Mouse (Mus musculus) stomach, embryonic 14.5 days (tissue): ENCODE results near the gene Ryr3. TPM values are rescaled to one million over a fixed set of nuclear protein-coding genes. Genes with fewer than 3 reads are reported as not detected.
A peak's percentile ranks its signal among the peaks of the same experiment; 100 is the strongest.

Experiments
- ATAC-seq: fragments of 200-750 bp; cut with Nextera tagmentation; 2 replicates; pipeline ENCODE4 v1.8.0; 2017; ENCODE audit warnings: low read depth, moderate TSS enrichment; ENCODE audit not compliant: insufficient number of reproducible peaks, insufficient read depth, low FRiP score
- H3K27ac ChIP-seq: fragments of 300-500 bp; sonication (generic); 2 replicates; pipeline ENCODE4 v1.5.1; 2014; ENCODE audit warnings: mild to moderate bottlenecking, low read length, moderate library complexity, mixed read lengths
- H3K27me3 ChIP-seq: fragments of 300-500 bp; sonication (generic); 2 replicates; pipeline ENCODE4 v1.6.1; 2014; ENCODE audit warnings: low read length, control low read depth, mixed read lengths; ENCODE audit not compliant: control insufficient read depth, insufficient read depth
- H3K36me3 ChIP-seq: fragments of 300-500 bp; sonication (generic); 2 replicates; pipeline ENCODE4 v1.6.1; 2014; ENCODE audit warnings: mild to moderate bottlenecking, control low read depth, low read length, moderate library complexity, mixed read lengths; ENCODE audit not compliant: control insufficient read depth, insufficient read depth
- H3K4me1 ChIP-seq: fragments of 300-500 bp; sonication (generic); 2 replicates; pipeline ENCODE4 v1.6.1; 2014; ENCODE audit warnings: low read length, control low read depth, mixed read lengths; ENCODE audit not compliant: control insufficient read depth, insufficient read depth
- H3K4me2 ChIP-seq: fragments of 300-500 bp; sonication (generic); replicated peaks from 2 replicates; pipeline ENCODE4 v1.6.1; 2014; ENCODE audit warnings: low read depth, low read length, control low read depth
- H3K4me3 ChIP-seq: fragments of 300-500 bp; sonication (generic); 2 replicates; pipeline ENCODE4 v1.5.1; 2014; ENCODE audit warnings: low read depth, low read length, control low read depth
- H3K9ac ChIP-seq: fragments of 300-500 bp; sonication (generic); replicated peaks from 2 replicates; pipeline ENCODE4 v1.6.1; 2014; ENCODE audit warnings: low read depth, mild to moderate bottlenecking, control low read depth, low read length, moderate library complexity, mixed read lengths
- H3K9me3 ChIP-seq: fragments of 300-500 bp; sonication (generic); 2 replicates; pipeline ENCODE4 v1.6.1; 2016; ENCODE audit warnings: low read depth, low read length, control low read depth; ENCODE audit not compliant: control insufficient read depth
- WGBS: fragments of 180-500 bp; shearing (Covaris S2); extraction: QIAGEN DNeasy Blood & Tissue Kit; methylation state at CpG from one replicate; pipeline ENCODE4 v1.1.7; 2014; 5-methylcytosine and 5-hydroxymethylcytosine counted together
- polyA plus RNA-seq: library from polyadenylated mRNA; unstranded; fragments of >200 nt; fragmentation: Nextera tagmentation; extraction: Ambion mirVana; gene quantifications from 2 replicates; pipeline ENCODE4 v1.2.1, GENCODE M21; 2014

The Ryr3 gene
- polyA plus RNA-seq, 1 experiment from 2014 or later: 10.8 TPM

- Histone ChIP-seq H3K9ac (no peak overlapping the region), H3K9me3 (no peaks in the 10 kb centered on the region), H3K4me1 (no peaks in the 10 kb centered on the region), H3K27me3 (no peaks in the 10 kb centered on the region), H3K4me3 (no peak overlapping the region), H3K36me3 (no peaks in the 10 kb centered on the region), H3K27ac (no peak overlapping the region), H3K4me2 (no peak overlapping the region)
- 0 out of 2 replicates have a peak, but pooled peaks have one; percentile 58 for ATAC-seq
- 75% methylated on average over 3 of the region's 3 CpGs for WGBS
Measured at GRCm38 (mm10) chr2:112625156-112625555, 591.7 kb downstream of the Ryr3 start.

- Histone ChIP-seq H3K4me2 (no peak overlapping the region), H3K4me3 (no peak overlapping the region), H3K36me3 (no peaks in the 10 kb centered on the region), H3K27me3 (no peaks in the 10 kb centered on the region), H3K9me3 (no peaks in the 10 kb centered on the region), H3K9ac (no peak overlapping the region), H3K27ac (no peak overlapping the region), H3K4me1 (no peaks in the 10 kb centered on the region)
- 29% methylated on average over 3 of the region's 3 CpGs for WGBS
- ATAC-seq: no peak; the same call in 1 of the 2 replicates
Measured at GRCm38 (mm10) chr2:112617206-112617605, 599.7 kb downstream of the Ryr3 start.

GRCm38 (mm10) chr2:112614375-112614774 is 602.5 kb downstream of the Ryr3 start:
- 82% methylated on average over 7 of the region's 7 CpGs for WGBS
- no peak for ATAC-seq
- H3K27ac ChIP-seq: no peak overlapping the region
- no peaks in the 10 kb centered on the region for H3K4me1 ChIP-seq
- no peaks in the 10 kb centered on the region for H3K36me3 ChIP-seq
- no peak overlapping the region for H3K4me2 ChIP-seq
- H3K9me3 ChIP-seq: no peaks in the 10 kb centered on the region
- H3K9ac ChIP-seq: no peak overlapping the region
- H3K27me3 ChIP-seq: no peaks in the 10 kb centered on the region
- no peak overlapping the region for H3K4me3 ChIP-seq

- H3K4me3 ChIP-seq: no peak overlapping the region
- H3K36me3 ChIP-seq: no peaks in the 10 kb centered on the region
- no peak overlapping the region for H3K27ac ChIP-seq
- no peak overlapping the region for H3K9ac ChIP-seq
- no peaks in the 10 kb centered on the region for H3K4me1 ChIP-seq
- ATAC-seq: no peak
- H3K4me2 ChIP-seq: no peak overlapping the region
- no peaks in the 10 kb centered on the region for H3K9me3 ChIP-seq
- 76% methylated on average over 3 of the region's 3 CpGs for WGBS
- H3K27me3 ChIP-seq: no peaks in the 10 kb centered on the region
Measured at GRCm38 (mm10) chr2:112612628-112613027, 604.3 kb downstream of the Ryr3 start.

- Histone ChIP-seq H3K4me3 (no peak overlapping the region), H3K9me3 (no peaks in the 10 kb centered on the region), H3K27me3 (no peaks in the 10 kb centered on the region), H3K4me1 (no peaks in the 10 kb centered on the region), H3K9ac (no peak overlapping the region), H3K36me3 (no peaks in the 10 kb centered on the region), H3K27ac (no peak overlapping the region), H3K4me2 (no peak overlapping the region)
- ATAC-seq: no peak
- WGBS: 81% methylated on average over 3 of the region's 3 CpGs
Measured at GRCm38 (mm10) chr2:112606536-112606935, 610.4 kb downstream of the Ryr3 start.

GRCm38 (mm10) chr2:112602487-112602886 is 614.4 kb downstream of the Ryr3 start:
- H3K9me3 ChIP-seq: no peaks in the 10 kb centered on the region
- H3K4me3 ChIP-seq: no peak overlapping the region
- no peaks in the 10 kb centered on the region for H3K4me1 ChIP-seq
- H3K36me3 ChIP-seq: no peaks in the 10 kb centered on the region
- H3K27me3 ChIP-seq: no peaks in the 10 kb centered on the region
- WGBS: 68% methylated on average over 8 of the region's 8 CpGs
- no peak for ATAC-seq
- no peak overlapping the region for H3K4me2 ChIP-seq
- H3K9ac ChIP-seq: no peak overlapping the region
- H3K27ac ChIP-seq: no peak overlapping the region

- Histone ChIP-seq H3K27ac (no peak overlapping the region), H3K9ac (no peak overlapping the region), H3K4me1 (no peaks in the 10 kb centered on the region), H3K9me3 (no peaks in the 10 kb centered on the region), H3K27me3 (no peaks in the 10 kb centered on the region), H3K4me2 (no peak overlapping the region), H3K4me3 (no peak overlapping the region), H3K36me3 (no peaks in the 10 kb centered on the region)
- no peak for ATAC-seq
- WGBS: 65% methylated on average over 10 of the region's 10 CpGs
Measured at GRCm38 (mm10) chr2:112600222-112600621, 616.7 kb downstream of the Ryr3 start.

GRCm38 (mm10) chr2:112597064-112597463 is 619.8 kb downstream of the Ryr3 start:
- Histone ChIP-seq H3K27me3 (no peaks in the 10 kb centered on the region), H3K4me1 (no peaks in the 10 kb centered on the region), H3K9me3 (no peaks in the 10 kb centered on the region), H3K36me3 (no peaks in the 10 kb centered on the region), H3K27ac (no peak overlapping the region), H3K9ac (no peak overlapping the region), H3K4me3 (no peak overlapping the region), H3K4me2 (no peak overlapping the region)
- no peak for ATAC-seq
- WGBS: 77% methylated on average over 1 of the region's 1 CpGs

- Histone ChIP-seq H3K4me2 (no peak overlapping the region), H3K27me3 (no peaks in the 10 kb centered on the region), H3K4me1 (no peaks in the 10 kb centered on the region), H3K9ac (no peak overlapping the region), H3K27ac (no peak overlapping the region), H3K36me3 (no peaks in the 10 kb centered on the region), H3K4me3 (no peak overlapping the region), H3K9me3 (no peaks in the 10 kb centered on the region)
- ATAC-seq: no peak
- 72% methylated on average over 5 of the region's 5 CpGs for WGBS
Measured at GRCm38 (mm10) chr2:112596415-112596814, 620.5 kb downstream of the Ryr3 start.
